Mouse (Mus musculus): ENCODE data around the gene Fxyd3. TPM values are rescaled to one million over a fixed set of nuclear protein-coding genes. Genes with fewer than 3 reads are reported as not detected.

The Fxyd3 gene
- polyA plus RNA-seq, 1 experiment from 2014 or later: not detected

DNA sequence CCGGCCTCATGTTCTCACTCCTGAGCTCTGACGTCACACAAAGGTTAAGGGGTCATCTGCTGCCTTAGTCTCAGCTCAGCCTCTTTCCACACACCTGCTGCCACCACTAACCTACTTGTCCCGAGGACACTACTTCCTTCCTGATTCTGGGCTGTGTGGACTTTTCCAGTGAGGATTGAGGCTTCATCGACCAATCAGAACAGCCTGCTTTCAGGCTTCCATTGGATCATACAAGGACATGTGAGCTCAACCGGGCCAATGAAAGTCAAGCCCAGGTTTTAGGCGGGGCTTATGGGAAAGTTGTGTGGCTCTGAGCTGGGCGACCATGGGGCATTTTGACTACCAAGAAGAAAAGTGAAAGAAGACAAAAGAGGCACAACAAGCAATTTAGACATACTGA, 39.6 kb downstream of the Fxyd3 start:
- no peak overlapping the region for H3K27ac ChIP-seq
- no peaks in the 10 kb centered on the region for H3K9me3 ChIP-seq
- 85% methylated on average over 7 of the region's 7 CpGs for WGBS
- ATAC-seq (replicated peaks): no peak
- H3K4me3 ChIP-seq: no peak overlapping the region
- H3K4me2 ChIP-seq: no peak overlapping the region
- no peaks in the 10 kb centered on the region for H3K4me1 ChIP-seq
- H3K36me3 ChIP-seq (replicated peaks): no peaks in the 10 kb centered on the region
- no peak overlapping the region for H3K9ac ChIP-seq
- H3K27me3 ChIP-seq (replicated peaks): peaks cover 13% of the 10 kb centered on the region

DNA sequence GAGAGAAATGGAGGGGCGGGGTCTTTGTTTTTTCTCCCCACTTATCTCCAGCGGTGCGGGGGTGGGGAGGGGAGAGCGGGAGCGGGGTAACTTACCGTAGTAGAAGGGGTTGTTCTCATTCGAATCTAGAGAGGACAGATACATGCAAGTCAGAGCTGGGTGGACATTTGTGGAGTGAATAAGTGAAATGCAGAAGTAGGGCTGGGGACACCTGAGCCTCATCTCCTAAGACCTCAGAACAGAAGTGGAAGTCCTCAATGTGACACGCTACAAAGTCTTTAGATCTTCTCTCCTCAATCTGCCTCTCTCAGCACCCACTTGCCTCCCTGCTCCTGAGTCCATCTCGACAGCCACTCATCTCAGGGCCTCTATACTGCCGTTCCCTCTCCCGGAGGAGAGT, 41.2 kb downstream of the Fxyd3 start:
- Histone ChIP-seq H3K9ac (no peak overlapping the region), H3K36me3 (replicated peaks) (no peaks in the 10 kb centered on the region), H3K4me3 (no peak overlapping the region), H3K27me3 (replicated peaks) (no peaks in the 10 kb centered on the region), H3K4me2 (no peak overlapping the region), H3K27ac (no peak overlapping the region), H3K9me3 (no peaks in the 10 kb centered on the region), H3K4me1 (no peaks in the 10 kb centered on the region)
- WGBS: 85% methylated on average over 11 of the region's 11 CpGs
- ATAC-seq (replicated peaks): no peak

- H3K9ac ChIP-seq: no peak overlapping the region
- no peaks in the 10 kb centered on the region for H3K4me1 ChIP-seq
- no peak for ATAC-seq (replicated peaks)
- H3K4me3 ChIP-seq: no peak overlapping the region
- H3K27ac ChIP-seq: no peak overlapping the region
- 57% methylated on average over 11 of the region's 11 CpGs for WGBS
- no peaks in the 10 kb centered on the region for H3K36me3 ChIP-seq (replicated peaks)
- H3K4me2 ChIP-seq: no peak overlapping the region
- no peaks in the 10 kb centered on the region for H3K27me3 ChIP-seq (replicated peaks)
- no peaks in the 10 kb centered on the region for H3K9me3 ChIP-seq
Measured at GRCm38 (mm10) chr7:31034789-31035188, 41.7 kb downstream of the Fxyd3 start.

GRCm38 (mm10) chr7:31033409-31034165, 42.9 kb downstream of the Fxyd3 start:
- no peak overlapping the region for H3K9ac ChIP-seq
- H3K4me3 ChIP-seq: no peak overlapping the region
- H3K4me2 ChIP-seq: no peak overlapping the region
- no peak for ATAC-seq (replicated peaks)
- H3K27me3 ChIP-seq (replicated peaks): no peaks in the 10 kb centered on the region
- no peaks in the 10 kb centered on the region for H3K36me3 ChIP-seq (replicated peaks)
- 73% methylated on average over 9 of the region's 9 CpGs for WGBS
- no peaks in the 10 kb centered on the region for H3K9me3 ChIP-seq
- H3K4me1 ChIP-seq: no peaks in the 10 kb centered on the region
- H3K27ac ChIP-seq: no peak overlapping the region

GRCm38 (mm10) chr7:31031731-31032130, 44.8 kb downstream of the Fxyd3 start:
- no peak overlapping the region for H3K9ac ChIP-seq
- no peaks in the 10 kb centered on the region for H3K9me3 ChIP-seq
- no peaks in the 10 kb centered on the region for H3K27me3 ChIP-seq (replicated peaks)
- H3K4me3 ChIP-seq: no peak overlapping the region
- no peak overlapping the region for H3K27ac ChIP-seq
- no peaks in the 10 kb centered on the region for H3K4me1 ChIP-seq
- H3K4me2 ChIP-seq: no peak overlapping the region
- no peak for ATAC-seq (replicated peaks)
- 80% methylated on average over 7 of the region's 7 CpGs for WGBS
- H3K36me3 ChIP-seq (replicated peaks): no peaks in the 10 kb centered on the region

DNA sequence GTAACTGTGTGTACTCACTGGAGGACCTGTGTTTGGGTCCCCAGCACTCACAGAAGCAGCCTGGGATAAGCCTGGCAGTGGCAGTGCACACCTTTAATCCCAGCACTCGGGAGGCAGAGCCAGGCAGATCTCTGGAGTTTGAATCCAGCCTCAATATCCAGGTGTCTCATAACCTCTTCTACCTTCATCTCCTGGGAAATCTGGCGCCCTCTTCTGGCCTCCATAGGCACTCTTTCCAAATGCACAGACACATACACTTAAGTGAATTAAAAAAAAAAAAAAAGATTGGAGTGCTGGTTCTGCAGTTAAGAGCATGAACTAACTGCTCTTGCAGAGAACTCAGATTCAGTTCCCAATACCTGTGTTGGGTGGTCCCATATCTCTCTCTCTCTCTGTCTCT, 45.8 kb downstream of the Fxyd3 start:
- no peak overlapping the region for H3K9ac ChIP-seq
- H3K27ac ChIP-seq: no peak overlapping the region
- no peak overlapping the region for H3K4me3 ChIP-seq
- no peaks in the 10 kb centered on the region for H3K9me3 ChIP-seq
- no peak overlapping the region for H3K4me2 ChIP-seq
- no peaks in the 10 kb centered on the region for H3K4me1 ChIP-seq
- 65% methylated on average over 2 of the region's 2 CpGs for WGBS
- no peak for ATAC-seq (replicated peaks)
- no peaks in the 10 kb centered on the region for H3K36me3 ChIP-seq (replicated peaks)
- no peaks in the 10 kb centered on the region for H3K27me3 ChIP-seq (replicated peaks)

GRCm38 (mm10) chr7:31028609-31029008, 47.9 kb downstream of the Fxyd3 start:
- no peak for ATAC-seq (replicated peaks)

More at GRCm38 (mm10) chr7:31028609-31029008, 47.9 kb downstream of the Fxyd3 start:
- no peaks in the 10 kb centered on the region for H3K9me3 ChIP-seq
- H3K4me1 ChIP-seq: no peaks in the 10 kb centered on the region
- no peak overlapping the region for H3K4me2 ChIP-seq
- WGBS: 82% methylated on average over 8 of the region's 8 CpGs
- no peaks in the 10 kb centered on the region for H3K27me3 ChIP-seq (replicated peaks)
- no peaks in the 10 kb centered on the region for H3K36me3 ChIP-seq (replicated peaks)
- H3K9ac ChIP-seq: no peak overlapping the region
- no peak overlapping the region for H3K4me3 ChIP-seq
- H3K27ac ChIP-seq: no peak overlapping the region

Small RNAs within 50 kb of the gene (microRNA-seq; reads per million reads assigned to microRNA genes)
- gene Mir7050: not detected

Other genes with a start within 250 kb of the Fxyd3 start
- gene Ffar3, start 220.5 kb downstream of the Fxyd3 start, polyA plus RNA-seq (2015; fragmentation: Nextera tagmentation; extraction: Ambion mirVana): not detected in 2 replicates
- not detected in 2 replicates for gene Ffar1, start 215.1 kb downstream of the Fxyd3 start, polyA plus RNA-seq (2015; fragmentation: Nextera tagmentation; extraction: Ambion mirVana)
- gene Cd22, start 196.4 kb downstream of the Fxyd3 start, polyA plus RNA-seq (2015; fragmentation: Nextera tagmentation; extraction: Ambion mirVana): not detected in 2 replicates
- gene Mag, start 161.8 kb downstream of the Fxyd3 start, polyA plus RNA-seq (2015; fragmentation: Nextera tagmentation; extraction: Ambion mirVana): 2.9 and 3.4 TPM in 2 replicates
- 0.49 TPM in 1 of 2 replicates, not detected in the other for gene Hamp2, start 152.0 kb downstream of the Fxyd3 start, polyA plus RNA-seq (2015; fragmentation: Nextera tagmentation; extraction: Ambion mirVana)
- gene Hamp, start 132.7 kb downstream of the Fxyd3 start, polyA plus RNA-seq (2015; fragmentation: Nextera tagmentation; extraction: Ambion mirVana): not detected in 2 replicates
- gene Usf2, start 119.9 kb downstream of the Fxyd3 start, polyA plus RNA-seq (2015; fragmentation: Nextera tagmentation; extraction: Ambion mirVana): 32.3 and 32.6 TPM in 2 replicates
- gene Lsr, start 103.2 kb downstream of the Fxyd3 start, polyA plus RNA-seq (2015; fragmentation: Nextera tagmentation; extraction: Ambion mirVana): 21.7 and 24.3 TPM in 2 replicates
- gene Fam187b, start 102.9 kb downstream of the Fxyd3 start, polyA plus RNA-seq (2015; fragmentation: Nextera tagmentation; extraction: Ambion mirVana): 0.23 and 0.68 TPM in 2 replicates
- 24.8 and 26.8 TPM in 2 replicates for gene Fxyd5, start 34.2 kb downstream of the Fxyd3 start, polyA plus RNA-seq (2015; fragmentation: Nextera tagmentation; extraction: Ambion mirVana)
- 174 and 186 TPM in 2 replicates for gene Fxyd7, start 25.2 kb downstream of the Fxyd3 start, polyA plus RNA-seq (2015; fragmentation: Nextera tagmentation; extraction: Ambion mirVana)
- 13.2 and 15.5 TPM in 2 replicates for gene Fxyd1, start 19.5 kb downstream of the Fxyd3 start, polyA plus RNA-seq (2015; fragmentation: Nextera tagmentation; extraction: Ambion mirVana)
- 0.19 and 0.22 TPM in 2 replicates for gene Lgi4, start 17.4 kb downstream of the Fxyd3 start, polyA plus RNA-seq (2015; fragmentation: Nextera tagmentation; extraction: Ambion mirVana)
- gene Hpn, start 38.6 kb upstream of the Fxyd3 start, polyA plus RNA-seq (2015; fragmentation: Nextera tagmentation; extraction: Ambion mirVana): 0.47 and 0.80 TPM in 2 replicates
- 9.2 and 9.9 TPM in 2 replicates for gene Scn1b, start 50.3 kb upstream of the Fxyd3 start, polyA plus RNA-seq (2015; fragmentation: Nextera tagmentation; extraction: Ambion mirVana)
- 262 and 274 TPM in 2 replicates for gene Gramd1a, start 79.2 kb upstream of the Fxyd3 start, polyA plus RNA-seq (2015; fragmentation: Nextera tagmentation; extraction: Ambion mirVana)
- not detected in 2 replicates for gene Scgb2b2, start 213.8 kb upstream of the Fxyd3 start, polyA plus RNA-seq (2015; fragmentation: Nextera tagmentation; extraction: Ambion mirVana)
- gene Scgb1b2, start 215.1 kb upstream of the Fxyd3 start, polyA plus RNA-seq (2015; fragmentation: Nextera tagmentation; extraction: Ambion mirVana): not detected in 2 replicates

All from midbrain, embryonic 15.5 days (tissue).